Mouse (Mus musculus): ENCODE measurements around the gene Castor1.

The Castor1 gene

GRCm38 (mm10) chr11:4261188-4261494 lies 43.1 kb downstream of the Castor1 start:
- DNase-seq (ENCODE audit: extremely low spot score, low spot score), result peak; percentile 44

- DNase-seq (ENCODE audit: extremely low spot score, low spot score), result no peak
These were observed 43.9 kb downstream of the Castor1 start for GRCm38 (mm10) chr11:4261969-4262368.

GRCm38 (mm10) chr11:4262847-4263246 lies 44.8 kb downstream of the Castor1 start:
- DNase-seq (ENCODE audit: extremely low spot score, low spot score), result no peak

- DNase-seq (ENCODE audit: extremely low spot score, low spot score), result no peak
These were observed 45.3 kb downstream of the Castor1 start for GRCm38 (mm10) chr11:4263296-4263695.

- DNase-seq (ENCODE audit: extremely low spot score, low spot score), result no peak
These were observed 46.0 kb downstream of the Castor1 start for GRCm38 (mm10) chr11:4264066-4264465.

GRCm38 (mm10) chr11:4266271-4267201 lies 48.5 kb downstream of the Castor1 start:
- DNase-seq (ENCODE audit: extremely low spot score, low spot score), result peak; percentile 57

- no peak for DNase-seq (ENCODE audit: extremely low spot score, low spot score)
These were observed 49.2 kb downstream of the Castor1 start for GRCm38 (mm10) chr11:4267202-4267578.

- no peak for DNase-seq (ENCODE audit: extremely low spot score, low spot score)
These were observed 50.5 kb downstream of the Castor1 start for GRCm38 (mm10) chr11:4268500-4268899.

GRCm38 (mm10) chr11:4270744-4271459 lies 52.9 kb downstream of the Castor1 start:
- no peak for DNase-seq (ENCODE audit: extremely low spot score, low spot score)

GRCm38 (mm10) chr11:4271544-4271943 lies 53.5 kb downstream of the Castor1 start:
- DNase-seq (ENCODE audit: extremely low spot score, low spot score), result no peak
